Mouse (Mus musculus) brain, adult 2 months (tissue): ENCODE results near the gene Psme2b.
"Not testable (repeated sequence)": the region's sequence is repeated elsewhere in the genome, so short reads cannot be mapped to it uniquely, and the experiment has no call there.

Experiments used
- DNase-seq: peaks from one replicate; pipeline ENCODE4 v3.0.0; 2011; ENCODE audit warnings: low read depth, low spot score

Psme2b gene

DNA sequence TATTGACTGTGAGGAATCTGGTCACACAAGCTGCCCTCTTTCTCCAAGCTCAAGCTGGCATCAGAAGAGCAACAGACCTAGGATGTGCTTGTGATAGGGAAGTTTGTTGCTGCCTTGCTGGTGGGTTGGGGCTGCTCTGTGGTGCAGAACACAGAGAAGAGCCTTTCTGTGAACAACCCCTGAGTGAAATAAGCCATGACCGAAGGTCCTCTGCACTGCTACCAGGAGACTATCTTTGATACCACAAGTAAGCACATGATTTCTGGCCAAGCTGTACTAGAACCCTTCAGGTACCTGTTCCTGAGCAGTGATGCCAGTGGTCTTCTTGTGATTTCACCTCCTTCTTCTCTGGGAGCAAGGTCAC lies 44.4 kb downstream of the Psme2b start:
- not testable (repeated sequence) for DNase-seq

DNA sequence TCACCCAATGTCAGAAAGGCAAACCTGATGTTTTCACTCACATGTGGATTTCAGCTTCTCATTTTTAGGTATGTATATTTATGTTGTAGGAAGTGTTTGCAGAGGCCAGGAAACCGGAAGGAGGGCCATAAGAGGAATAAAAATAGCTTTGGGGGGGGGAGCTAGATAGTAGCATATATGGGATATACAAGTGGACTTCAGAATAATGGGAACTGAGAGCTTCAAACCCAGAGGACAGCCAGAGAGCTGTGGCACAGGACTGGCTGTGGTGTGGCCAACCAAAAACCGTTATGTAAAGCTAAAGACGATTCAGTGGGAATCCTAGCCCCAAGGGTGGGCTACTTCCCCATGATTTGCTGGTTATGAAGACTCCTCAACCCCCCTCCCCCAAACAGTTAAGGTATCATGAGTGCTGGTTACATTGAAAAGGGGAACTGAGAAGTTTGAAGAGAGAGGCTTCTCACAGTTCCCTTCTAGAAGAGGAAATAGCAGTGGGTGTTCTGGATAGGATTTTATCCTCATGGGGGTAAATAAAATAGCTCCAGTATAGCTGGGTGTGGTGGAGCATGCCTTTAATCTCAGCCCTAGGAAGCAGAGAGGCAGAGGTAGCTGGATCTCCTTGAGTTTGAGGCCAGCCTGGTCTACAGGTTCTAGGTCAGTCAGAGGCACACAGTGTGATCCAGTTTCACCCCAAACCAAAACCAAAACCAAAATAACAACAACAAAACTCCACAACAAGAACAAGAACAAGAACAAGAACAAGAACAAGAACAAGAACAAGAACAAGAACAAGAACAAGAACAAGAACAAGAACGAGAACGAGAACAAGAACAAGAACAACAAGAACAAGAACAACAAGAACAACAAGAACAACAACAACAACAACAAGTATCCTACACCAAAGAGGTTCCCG lies 45.1 kb downstream of the Psme2b start:
- DNase-seq, result not testable (repeated sequence)

DNA sequence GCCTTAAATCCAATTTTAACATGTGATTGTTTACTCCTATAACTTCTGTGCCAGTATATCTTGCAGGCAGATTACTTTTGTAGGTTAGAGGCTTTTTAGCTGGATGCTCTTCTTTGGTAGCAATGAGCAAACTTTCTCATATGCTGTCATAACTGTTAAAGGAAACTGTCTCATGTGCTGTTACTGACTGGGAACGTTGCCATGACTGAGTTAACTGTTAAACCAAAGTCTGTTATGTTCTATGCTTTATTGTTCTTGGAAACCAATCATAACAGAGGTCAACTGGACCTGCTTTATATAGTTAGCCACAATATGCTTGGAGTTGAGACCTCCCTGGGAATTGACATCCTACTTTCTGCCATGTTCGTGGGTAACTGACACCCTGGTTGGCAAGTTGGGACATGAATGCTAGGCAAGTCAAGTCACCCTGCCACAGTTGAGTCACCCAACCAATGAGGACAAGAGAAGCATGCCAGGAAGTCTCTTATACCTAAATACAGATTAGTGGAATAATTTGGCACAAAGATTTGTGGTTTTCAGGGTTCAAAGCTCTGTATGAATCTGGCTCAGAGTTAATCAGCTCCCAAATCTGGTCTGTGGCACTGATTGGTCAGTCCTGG lies 47.1 kb downstream of the Psme2b start:
- DNase-seq, result no peak
